Mouse (Mus musculus) midbrain, embryonic 11.5 days (tissue): ENCODE results near the gene Eif4e3. TPM values are rescaled to one million over a fixed set of nuclear protein-coding genes. Genes with fewer than 3 reads are reported as not detected.
A peak's percentile ranks its signal among the peaks of the same experiment; 100 is the strongest.

ENCODE experiments used
- ATAC-seq: fragments of 200-750 bp; cut with Nextera tagmentation; 2 replicates; pipeline ENCODE4 v1.8.0; 2017; ENCODE audit warnings: moderate TSS enrichment, moderate library complexity; ENCODE audit not compliant: low FRiP score
- DNase-seq: peaks from one replicate; pipeline ENCODE4 v3.0.0; 2015; ENCODE audit warnings: low spot score; ENCODE audit errors: missing footprints
- H3K27ac ChIP-seq: fragments of 300-500 bp; sonication (generic); 2 replicates; pipeline ENCODE4 v1.5.1; 2014; ENCODE audit warnings: low read depth, low read length
- H3K27me3 ChIP-seq: fragments of 300-500 bp; sonication (generic); 2 replicates; pipeline ENCODE4 v1.6.1; 2014; ENCODE audit warnings: mild to moderate bottlenecking, low read length, moderate library complexity, mixed read lengths; ENCODE audit not compliant: control insufficient read depth, insufficient read depth
- H3K36me3 ChIP-seq: fragments of 300-500 bp; sonication (generic); 2 replicates; pipeline ENCODE4 v1.6.1; 2014; ENCODE audit warnings: mild to moderate bottlenecking, low read length, moderate library complexity, mixed read lengths; ENCODE audit not compliant: control insufficient read depth, insufficient read depth
- H3K4me1 ChIP-seq: fragments of 300-500 bp; sonication (generic); 2 replicates; pipeline ENCODE4 v1.6.1; 2014; ENCODE audit warnings: low read length; ENCODE audit not compliant: control insufficient read depth, insufficient read depth
- H3K4me2 ChIP-seq: fragments of 300-500 bp; sonication (generic); 2 replicates; pipeline ENCODE4 v1.6.1; 2014; ENCODE audit warnings: mild to moderate bottlenecking, moderate library complexity
- H3K4me3 ChIP-seq: fragments of 300-500 bp; sonication (generic); 2 replicates; pipeline ENCODE4 v1.5.1; 2014; ENCODE audit warnings: low read depth, low read length
- H3K9ac ChIP-seq: fragments of 300-500 bp; sonication (generic); 2 replicates; pipeline ENCODE4 v1.6.1; 2014; ENCODE audit warnings: low read length
- H3K9me3 ChIP-seq: fragments of 300-500 bp; sonication (generic); 2 replicates; pipeline ENCODE4 v1.6.1; 2016; ENCODE audit warnings: low read length; ENCODE audit not compliant: control insufficient read depth
- WGBS: fragments of 180-500 bp; shearing (Covaris S2); extraction: QIAGEN DNeasy Blood & Tissue Kit; methylation state at CpG from one replicate; pipeline ENCODE4 v1.1.7; 2014; 5-methylcytosine and 5-hydroxymethylcytosine counted together
- polyA plus RNA-seq: library from polyadenylated mRNA; unstranded; fragments of >200 nt; fragmentation: Nextera tagmentation; extraction: Ambion mirVana; gene quantifications from 2 replicates; pipeline ENCODE4 v1.2.1, GENCODE M21; 2014

The Eif4e3 gene
- polyA plus RNA-seq, 1 experiment from 2014 or later, result 16.2 TPM

GRCm38 (mm10) chr6:99669481-99670325 lies 3.1 kb upstream of the Eif4e3 start:
- no peaks in the 10 kb centered on the region for H3K36me3 ChIP-seq
- peaks cover 11% of the 10 kb centered on the region for H3K27me3 ChIP-seq
- no peak overlapping the region for H3K4me3 ChIP-seq
- DNase-seq, result peak; percentile 89
- H3K4me1 ChIP-seq, result peaks cover 20% of the 10 kb centered on the region
- no peaks in the 10 kb centered on the region for H3K9me3 ChIP-seq
- H3K27ac ChIP-seq, result peak overlapping the region; percentile 14; the same call in 1 of the 2 replicates
- peak overlapping the region; percentile 7; the same call in 1 of the 2 replicates for H3K4me2 ChIP-seq
- WGBS, result 28% methylated on average over 5 of the region's 5 CpGs
- no peak overlapping the region for H3K9ac ChIP-seq
- peak; percentile 64 for ATAC-seq

GRCm38 (mm10) chr6:99667290-99667689 lies 719 bp upstream of the Eif4e3 start:
- Histone ChIP-seq H3K4me2 (peak overlapping the region; percentile 96), H3K9ac (peak overlapping the region; percentile 91), H3K4me3 (peak overlapping the region; percentile 85; the same call in 1 of the 2 replicates), H3K27me3 (peaks cover 11% of the 10 kb centered on the region), H3K36me3 (no peaks in the 10 kb centered on the region), H3K4me1 (peaks cover 20% of the 10 kb centered on the region), H3K27ac (peak overlapping the region; percentile 71), H3K9me3 (no peaks in the 10 kb centered on the region)
- DNase-seq, result no peak
- ATAC-seq, result no peak
- 57% methylated on average over 8 of the region's 8 CpGs for WGBS

GRCm38 (mm10) chr6:99665457-99666317 lies 884 bp downstream of the Eif4e3 start:
- Histone ChIP-seq H3K9ac (peak overlapping the region; percentile 91), H3K4me1 (peaks cover 19% of the 10 kb centered on the region), H3K9me3 (no peaks in the 10 kb centered on the region), H3K4me2 (peak overlapping the region; percentile 96), H3K27me3 (peaks cover 11% of the 10 kb centered on the region), H3K4me3 (peak overlapping the region; percentile 85), H3K27ac (no peak overlapping the region), H3K36me3 (no peaks in the 10 kb centered on the region)
- no peak for DNase-seq
- ATAC-seq, result no peak
- WGBS, result 34% methylated on average over 16 of the region's 16 CpGs

- no peak overlapping the region for H3K4me3 ChIP-seq
- H3K9me3 ChIP-seq, result no peaks in the 10 kb centered on the region
- H3K36me3 ChIP-seq, result no peaks in the 10 kb centered on the region
- ATAC-seq, result no peak
- no peak overlapping the region for H3K27ac ChIP-seq
- no peak overlapping the region for H3K9ac ChIP-seq
- WGBS, result 80% methylated on average over 8 of the region's 8 CpGs
- DNase-seq, result peak; percentile 78
- H3K4me2 ChIP-seq, result no peak overlapping the region
- H3K27me3 ChIP-seq, result peaks cover 9% of the 10 kb centered on the region
- H3K4me1 ChIP-seq, result peaks cover 6% of the 10 kb centered on the region
Measured at GRCm38 (mm10) chr6:99663232-99663631, 3.3 kb downstream of the Eif4e3 start.

GRCm38 (mm10) chr6:99660443-99660842 lies 6.1 kb downstream of the Eif4e3 start:
- no peaks in the 10 kb centered on the region for H3K9me3 ChIP-seq
- 71% methylated on average over 3 of the region's 3 CpGs for WGBS
- no peak overlapping the region for H3K9ac ChIP-seq
- H3K36me3 ChIP-seq, result no peaks in the 10 kb centered on the region
- no peaks in the 10 kb centered on the region for H3K27me3 ChIP-seq
- no peaks in the 10 kb centered on the region; the same call in 1 of the 2 replicates for H3K4me1 ChIP-seq
- DNase-seq, result peak; percentile 53
- no peak overlapping the region for H3K27ac ChIP-seq
- H3K4me2 ChIP-seq, result no peak overlapping the region
- no peak for ATAC-seq
- no peak overlapping the region for H3K4me3 ChIP-seq

- no peak overlapping the region for H3K4me3 ChIP-seq
- no peaks in the 10 kb centered on the region for H3K4me1 ChIP-seq
- no peak overlapping the region for H3K9ac ChIP-seq
- ATAC-seq (no peak), DNase-seq (no peak)
- H3K27me3 ChIP-seq, result no peaks in the 10 kb centered on the region
- no peaks in the 10 kb centered on the region for H3K36me3 ChIP-seq
- WGBS, result 85% methylated on average over 10 of the region's 10 CpGs
- no peaks in the 10 kb centered on the region for H3K9me3 ChIP-seq
- no peak overlapping the region for H3K4me2 ChIP-seq
- H3K27ac ChIP-seq, result no peak overlapping the region
Measured at GRCm38 (mm10) chr6:99658586-99658985, 8.0 kb downstream of the Eif4e3 start.

GRCm38 (mm10) chr6:99656088-99656487 lies 10.5 kb downstream of the Eif4e3 start:
- Histone ChIP-seq H3K27me3 (no peaks in the 10 kb centered on the region), H3K4me1 (no peaks in the 10 kb centered on the region), H3K9me3 (no peaks in the 10 kb centered on the region), H3K4me2 (no peak overlapping the region), H3K9ac (no peak overlapping the region), H3K27ac (no peak overlapping the region), H3K4me3 (no peak overlapping the region), H3K36me3 (no peaks in the 10 kb centered on the region)
- ATAC-seq, result no peak
- WGBS, result 83% methylated on average over 2 of the region's 2 CpGs
- DNase-seq, result no peak

GRCm38 (mm10) chr6:99655488-99655887 lies 11.1 kb downstream of the Eif4e3 start:
- Histone ChIP-seq H3K36me3 (no peaks in the 10 kb centered on the region), H3K4me3 (no peak overlapping the region), H3K4me1 (no peaks in the 10 kb centered on the region), H3K4me2 (no peak overlapping the region), H3K27me3 (no peaks in the 10 kb centered on the region), H3K9me3 (no peaks in the 10 kb centered on the region), H3K9ac (no peak overlapping the region), H3K27ac (no peak overlapping the region)
- DNase-seq (peak; percentile 53), ATAC-seq (no peak)
- WGBS, result 57% methylated on average over 7 of the region's 7 CpGs

GRCm38 (mm10) chr6:99654343-99654742 lies 12.2 kb downstream of the Eif4e3 start:
- 60% methylated on average over 5 of the region's 5 CpGs for WGBS
- H3K27me3 ChIP-seq, result no peaks in the 10 kb centered on the region
- no peak overlapping the region for H3K4me3 ChIP-seq
- H3K4me1 ChIP-seq, result no peaks in the 10 kb centered on the region
- H3K9ac ChIP-seq, result no peak overlapping the region
- no peak for ATAC-seq
- peak; percentile 79 for DNase-seq
- no peaks in the 10 kb centered on the region for H3K36me3 ChIP-seq
- H3K27ac ChIP-seq, result no peak overlapping the region
- H3K9me3 ChIP-seq, result no peaks in the 10 kb centered on the region
- no peak overlapping the region for H3K4me2 ChIP-seq
